Mouse (Mus musculus): ENCODE results near the gene Frmpd3. TPM values are rescaled to one million over a fixed set of nuclear protein-coding genes. Genes with fewer than 3 reads are reported as not detected.

Gene Frmpd3
- polyA plus RNA-seq, 1 experiment from 2014 or later = 2.9 TPM

DNA sequence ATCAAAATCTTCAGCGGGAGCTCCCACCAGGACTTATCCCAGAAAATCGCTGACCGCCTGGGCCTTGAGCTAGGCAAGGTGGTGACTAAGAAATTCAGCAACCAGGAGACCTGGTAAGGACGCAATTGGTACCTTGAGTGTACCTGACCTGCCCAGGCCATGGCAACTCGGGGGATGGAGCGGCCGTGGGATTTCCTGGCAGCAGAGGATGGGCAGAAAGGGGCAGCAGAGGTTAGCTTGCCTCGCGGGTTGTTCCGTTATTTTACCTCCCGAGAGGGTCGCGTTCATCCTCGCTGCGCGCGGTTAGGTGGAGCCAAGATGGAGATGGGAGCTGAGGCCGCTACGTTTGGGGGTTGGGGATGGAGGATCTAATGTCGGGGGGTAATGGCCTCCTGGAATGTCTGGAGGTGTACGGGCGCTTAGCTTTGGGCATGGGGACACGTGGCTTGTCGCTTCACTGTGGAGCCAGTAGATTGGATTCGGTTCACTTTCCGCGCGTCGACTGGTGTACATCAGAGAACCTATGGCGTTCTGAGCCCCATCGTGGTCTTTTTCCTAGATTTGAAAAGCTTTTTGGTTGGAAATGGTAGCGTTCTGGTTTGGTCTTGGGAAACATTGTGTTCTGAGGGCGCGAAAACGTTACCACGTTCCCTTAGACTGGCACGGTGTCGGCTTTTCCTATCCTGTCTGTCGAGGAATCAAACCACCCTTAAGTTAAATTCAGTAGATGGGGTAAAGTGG is 114.9 kb downstream of the Frmpd3 start:
- Histone ChIP-seq H3K9me3 (no peaks in the 10 kb centered on the region), H3K36me3 (no peaks in the 10 kb centered on the region), H3K4me2 (replicated peaks) (peak overlapping the region; percentile 55), H3K4me3 (peak overlapping the region; percentile 58), H3K27me3 (peaks cover 35% of the 10 kb centered on the region; the same call in 1 of the 2 replicates), H3K27ac (replicated peaks) (no peak overlapping the region), H3K9ac (replicated peaks) (peak overlapping the region; percentile 53; the same call in 1 of the 2 replicates), H3K4me1 (no peaks in the 10 kb centered on the region)
- peak; percentile 55 for ATAC-seq (ENCODE audit: low FRiP score, low read depth)
- WGBS = 26% methylated on average over 39 of the region's 39 CpGs

DNA sequence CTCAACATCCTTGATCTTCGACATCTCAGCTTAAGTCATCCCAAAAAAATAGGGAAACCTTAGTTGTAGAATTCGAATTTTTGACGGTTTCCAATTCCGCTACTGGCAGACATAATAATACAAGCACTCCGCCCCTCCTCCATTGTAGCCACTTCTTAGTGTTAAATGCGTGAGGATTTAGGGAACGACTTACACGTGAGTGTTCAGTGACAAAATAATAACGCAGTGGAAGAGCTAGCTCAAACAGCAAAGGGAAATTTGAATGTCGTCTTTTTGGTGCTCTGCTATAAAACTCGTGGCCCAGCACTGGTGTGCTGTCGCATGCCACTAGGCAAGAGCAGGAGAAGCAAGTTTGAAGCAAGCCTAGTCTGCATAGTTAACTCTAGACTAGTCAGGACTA is 115.4 kb downstream of the Frmpd3 start:
- Histone ChIP-seq H3K36me3 (no peaks in the 10 kb centered on the region), H3K27ac (replicated peaks) (no peak overlapping the region), H3K4me3 (peak overlapping the region; percentile 58), H3K4me2 (replicated peaks) (peak overlapping the region; percentile 55), H3K27me3 (peaks cover 35% of the 10 kb centered on the region; the same call in 1 of the 2 replicates), H3K9me3 (no peaks in the 10 kb centered on the region), H3K4me1 (no peaks in the 10 kb centered on the region), H3K9ac (replicated peaks) (peak overlapping the region; percentile 53; the same call in 1 of the 2 replicates)
- ATAC-seq (ENCODE audit: low FRiP score, low read depth) = no peak; the same call in 1 of the 2 replicates
- WGBS = 24% methylated on average over 12 of the region's 12 CpGs

DNA sequence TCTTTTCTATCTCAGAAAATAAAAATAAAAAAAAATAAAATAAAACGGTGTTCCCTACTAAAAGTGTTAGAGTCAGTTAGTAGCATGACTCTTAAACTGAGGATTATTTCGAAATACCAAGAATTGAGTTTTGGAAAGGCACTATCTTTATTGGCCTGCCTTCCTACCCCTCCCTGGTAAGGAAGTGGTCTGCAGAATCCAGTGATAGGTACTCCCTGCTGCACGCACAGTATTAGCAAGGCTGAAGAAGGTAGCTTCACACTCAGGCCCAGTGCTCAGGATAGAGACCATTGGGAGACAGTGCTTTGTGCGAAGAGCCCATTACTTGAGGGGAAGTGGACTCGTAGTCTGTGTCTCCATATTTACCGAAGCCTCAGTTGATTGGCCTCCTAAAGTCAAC is 136.2 kb downstream of the Frmpd3 start:
- H3K4me2 ChIP-seq (replicated peaks) = no peak overlapping the region
- H3K4me1 ChIP-seq = no peaks in the 10 kb centered on the region
- H3K4me3 ChIP-seq = no peak overlapping the region
- peaks cover 22% of the 10 kb centered on the region; the same call in 1 of the 2 replicates for H3K27me3 ChIP-seq
- ATAC-seq (ENCODE audit: low FRiP score, low read depth) = no peak
- WGBS = 87% methylated on average over 6 of the region's 6 CpGs
- H3K27ac ChIP-seq (replicated peaks) = no peak overlapping the region
- H3K36me3 ChIP-seq = no peaks in the 10 kb centered on the region
- no peaks in the 10 kb centered on the region for H3K9me3 ChIP-seq
- no peak overlapping the region for H3K9ac ChIP-seq (replicated peaks)

DNA sequence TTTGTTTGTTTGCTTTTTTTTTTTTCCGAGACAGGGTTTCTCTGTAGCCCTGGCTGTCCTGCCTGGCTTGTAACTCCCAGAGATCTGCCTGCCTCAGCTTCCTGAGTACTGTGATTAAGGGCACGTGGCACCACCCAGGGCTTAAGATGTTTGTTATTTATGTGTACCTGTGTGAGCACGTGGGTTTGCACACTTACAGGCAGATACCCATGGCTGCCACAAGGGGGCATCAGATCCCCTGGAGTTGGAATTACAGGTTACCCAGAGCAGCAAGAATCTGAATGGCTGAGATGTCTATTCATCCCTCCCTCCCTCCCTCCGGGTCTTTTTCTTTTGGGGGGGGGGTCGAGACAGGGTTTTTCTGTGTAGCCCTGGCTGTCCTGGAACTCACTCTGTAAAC is 137.1 kb downstream of the Frmpd3 start:
- H3K27ac ChIP-seq (replicated peaks) = no peak overlapping the region
- H3K9me3 ChIP-seq = no peaks in the 10 kb centered on the region
- H3K36me3 ChIP-seq = no peaks in the 10 kb centered on the region
- H3K4me3 ChIP-seq = no peak overlapping the region
- H3K27me3 ChIP-seq = peaks cover 26% of the 10 kb centered on the region; the same call in 1 of the 2 replicates
- no peak overlapping the region for H3K4me2 ChIP-seq (replicated peaks)
- H3K4me1 ChIP-seq = no peaks in the 10 kb centered on the region
- H3K9ac ChIP-seq (replicated peaks) = no peak overlapping the region
- ATAC-seq (ENCODE audit: low FRiP score, low read depth) = no peak
- WGBS = 47% methylated on average over 5 of the region's 5 CpGs

MicroRNA genes within 50 kb of the gene (microRNA counts, 519-probe panel; counts per million panel counts)
- microRNA mmu-miR-3475 = not detected

Small RNA genes lying within 50 kb of the gene (microRNA-seq; reads per million reads assigned to microRNA genes)
- gene Mir3475 = 56.4 reads per million, percentile 45 among the genes with 10 or more reads in this experiment

Other genes starting within 250 kb of the Frmpd3 start
- gene Prps1, start 114.3 kb downstream of the Frmpd3 start, polyA plus RNA-seq (2016; fragmentation: Nextera tagmentation; extraction: Ambion mirVana) = 61.4 and 66.6 TPM in 2 replicates